Mouse (Mus musculus) liver, postnatal 0 days (tissue): ENCODE results near the gene Mlxip. TPM values are rescaled to one million over a fixed set of nuclear protein-coding genes. Genes with fewer than 3 reads are reported as not detected.
A peak's percentile ranks its signal among the peaks of the same experiment; 100 is the strongest.

Experiments
- ATAC-seq: fragments of 200-750 bp; cut with Nextera tagmentation; 2 replicates; pipeline ENCODE4 v1.8.0; 2017; ENCODE audit warnings: mild to moderate bottlenecking, moderate library complexity
- DNase-seq: peaks from one replicate; pipeline ENCODE4 v3.0.0-alpha.2; 2016
- H3K27ac ChIP-seq: fragments of 300-500 bp; sonication (generic); 2 replicates; pipeline ENCODE4 v1.5.1; 2014; ENCODE audit warnings: antibody characterized with exemption, moderate library complexity, mild to moderate bottlenecking, low read depth
- H3K27me3 ChIP-seq: fragments of 300-500 bp; sonication (generic); 2 replicates; pipeline ENCODE4 v1.6.1; 2014; ENCODE audit warnings: low read length, control low read depth, mixed read lengths; ENCODE audit not compliant: insufficient read depth
- H3K36me3 ChIP-seq: fragments of 300-500 bp; sonication (generic); replicated peaks from 2 replicates; pipeline ENCODE4 v1.6.1; 2014; ENCODE audit warnings: mild to moderate bottlenecking, control low read depth, low read length, moderate library complexity, mixed read lengths; ENCODE audit not compliant: insufficient read depth
- H3K4me1 ChIP-seq: fragments of 300-500 bp; sonication (generic); 2 replicates; pipeline ENCODE4 v1.6.1; 2014; ENCODE audit warnings: antibody characterized with exemption, mild to moderate bottlenecking, control low read depth; ENCODE audit not compliant: insufficient read depth
- H3K4me2 ChIP-seq: fragments of 300-500 bp; sonication (generic); 2 replicates; pipeline ENCODE4 v1.6.1; 2014; ENCODE audit warnings: low read depth, mild to moderate bottlenecking, low read length, moderate library complexity, mixed read lengths
- H3K4me3 ChIP-seq: fragments of 300-500 bp; sonication (generic); 2 replicates; pipeline ENCODE4 v1.5.1; 2014; ENCODE audit warnings: low read depth, low read length
- H3K9ac ChIP-seq: fragments of 300-500 bp; sonication (generic); replicated peaks from 2 replicates; pipeline ENCODE4 v1.6.1; 2014; ENCODE audit warnings: mild to moderate bottlenecking, moderate library complexity
- H3K9me3 ChIP-seq: fragments of 300-500 bp; sonication (generic); 2 replicates; pipeline ENCODE4 v1.6.1; 2016; ENCODE audit warnings: mild to moderate bottlenecking, control low read depth, low read length, mixed read lengths
- CTCF ChIP-seq: sonication (generic); IDR thresholded peaks from 2 replicates; pipeline ENCODE4 v1.5.1; 2016; ENCODE audit warnings: antibody characterized with exemption, low read depth
- EP300 ChIP-seq: IDR thresholded peaks from 2 replicates; pipeline ENCODE4 v1.6.1; 2016; ENCODE audit warnings: antibody characterized with exemption, low read depth, mild to moderate bottlenecking
- WGBS: fragments of 180-500 bp; shearing (Covaris S2); extraction: QIAGEN DNeasy Blood & Tissue Kit; methylation state at CpG from one replicate; pipeline ENCODE4 v1.1.7; 2014; ENCODE audit not compliant: insufficient replicate concordance; 5-methylcytosine and 5-hydroxymethylcytosine counted together
- polyA plus RNA-seq: library from polyadenylated mRNA; unstranded; fragments of >200 nt; fragmentation: Nextera tagmentation; extraction: Ambion mirVana; gene quantifications from 2 replicates; pipeline ENCODE4 v1.2.1, GENCODE M21; 2015

Gene Mlxip
- polyA plus RNA-seq, 1 experiment from 2014 or later: 3.5 TPM

DNA sequence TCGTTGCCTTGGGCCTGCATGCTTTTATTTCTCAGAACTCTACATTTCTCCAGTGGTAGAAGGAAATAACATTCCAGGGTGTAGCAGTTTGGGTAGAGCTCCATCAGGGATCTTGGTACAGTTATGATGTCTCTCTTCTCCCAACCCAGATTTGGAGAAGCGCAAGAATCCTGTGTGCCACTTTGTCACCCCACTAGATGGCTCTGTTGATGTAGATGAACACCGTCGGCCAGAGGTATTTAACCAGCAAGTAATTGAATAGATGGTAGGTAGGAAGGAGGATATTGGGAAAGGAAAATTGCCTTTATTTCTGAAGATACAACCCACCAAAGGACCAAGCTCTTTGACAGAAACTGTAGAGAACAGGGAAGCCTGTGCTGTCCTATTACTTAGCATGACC, 46.1 kb downstream of the Mlxip start:
- no peak overlapping the region for H3K27ac ChIP-seq
- no peak for ATAC-seq
- peaks cover 36% of the 10 kb centered on the region for H3K36me3 ChIP-seq
- TF ChIP-seq CTCF: no peak
- no peak for TF ChIP-seq EP300
- H3K4me3 ChIP-seq: no peak overlapping the region
- H3K4me1 ChIP-seq: 0 out of 2 replicates have a peak, but pooled peaks cover 7% of the 10 kb centered on the region
- 68% methylated on average over 4 of the region's 4 CpGs for WGBS
- no peak overlapping the region for H3K4me2 ChIP-seq
- no peak for DNase-seq
- no peaks in the 10 kb centered on the region for H3K27me3 ChIP-seq
- H3K9ac ChIP-seq: no peak overlapping the region
- no peaks in the 10 kb centered on the region for H3K9me3 ChIP-seq

GRCm38 (mm10) chr5:123442283-123442682, 47.7 kb downstream of the Mlxip start:
- WGBS: 83% methylated on average over 3 of the region's 3 CpGs
- H3K9me3 ChIP-seq: no peaks in the 10 kb centered on the region
- H3K9ac ChIP-seq: no peak overlapping the region
- H3K4me1 ChIP-seq: no peaks in the 10 kb centered on the region
- H3K4me2 ChIP-seq: no peak overlapping the region
- H3K36me3 ChIP-seq: peaks cover 44% of the 10 kb centered on the region
- DNase-seq: no peak
- no peaks in the 10 kb centered on the region for H3K27me3 ChIP-seq
- no peak overlapping the region for H3K27ac ChIP-seq
- no peak for ATAC-seq
- no peak for TF ChIP-seq EP300
- TF ChIP-seq CTCF: no peak
- no peak overlapping the region for H3K4me3 ChIP-seq

DNA sequence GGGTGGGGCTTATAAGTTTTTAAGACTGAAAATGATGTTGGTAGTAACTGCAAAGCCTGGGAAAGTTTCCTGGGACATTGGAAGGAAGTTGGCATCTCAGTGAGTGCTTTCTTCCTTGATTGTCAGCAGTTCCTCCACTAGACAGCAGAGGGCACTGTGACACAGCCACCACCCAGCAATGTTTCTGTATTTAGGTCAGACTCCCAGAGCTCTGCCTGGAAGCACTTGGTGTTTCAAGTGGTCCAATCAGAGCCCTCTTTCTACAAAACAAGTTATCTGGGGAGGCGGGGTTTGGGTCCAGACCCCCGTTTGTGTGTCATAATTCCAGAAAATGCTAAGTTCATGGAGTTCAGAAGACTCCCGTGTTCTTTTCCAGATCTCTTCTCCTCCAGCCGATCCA, 49.5 kb downstream of the Mlxip start:
- Histone ChIP-seq H3K27me3 (no peaks in the 10 kb centered on the region), H3K27ac (no peak overlapping the region), H3K4me1 (no peaks in the 10 kb centered on the region), H3K9ac (no peak overlapping the region), H3K4me3 (no peak overlapping the region), H3K9me3 (no peaks in the 10 kb centered on the region), H3K4me2 (no peak overlapping the region), H3K36me3 (peaks cover 58% of the 10 kb centered on the region)
- peak; percentile 44; the same call in 1 of the 2 replicates for ATAC-seq
- 57% methylated on average over 4 of the region's 4 CpGs for WGBS
- peak; percentile 73 for DNase-seq
- peak; percentile 90 for TF ChIP-seq CTCF
- TF ChIP-seq EP300: no peak

DNA sequence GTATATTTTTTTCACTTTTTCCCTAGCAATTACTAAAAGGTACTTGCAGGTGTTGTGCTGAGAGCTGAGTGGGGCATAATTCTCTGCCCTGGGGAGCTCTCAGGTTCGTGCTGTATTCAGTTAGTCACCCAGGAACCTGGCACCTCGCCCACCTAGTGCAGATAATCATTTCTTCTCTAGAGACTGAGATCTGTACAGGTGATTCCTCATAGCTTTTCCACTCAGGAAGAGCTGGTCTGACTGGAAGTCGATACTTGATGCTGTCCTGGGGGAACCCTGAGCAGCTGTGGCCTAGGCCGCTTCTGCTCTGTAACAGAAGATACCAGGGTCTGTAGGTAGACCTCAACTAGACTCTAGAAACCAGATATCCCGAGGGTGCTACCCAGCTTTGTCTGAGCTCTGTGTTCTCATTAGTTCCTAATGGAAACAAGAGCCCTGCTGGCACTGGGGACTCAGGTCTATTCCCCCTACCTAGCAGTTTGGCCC, 50.3 kb downstream of the Mlxip start:
- H3K4me2 ChIP-seq: no peak overlapping the region
- no peaks in the 10 kb centered on the region for H3K9me3 ChIP-seq
- no peak for TF ChIP-seq EP300
- TF ChIP-seq CTCF: no peak
- no peak overlapping the region for H3K27ac ChIP-seq
- H3K4me1 ChIP-seq: no peaks in the 10 kb centered on the region
- ATAC-seq (no peak), DNase-seq (no peak)
- no peak overlapping the region for H3K9ac ChIP-seq
- H3K36me3 ChIP-seq: peaks cover 66% of the 10 kb centered on the region
- WGBS: 87% methylated on average over 5 of the region's 5 CpGs
- H3K27me3 ChIP-seq: no peaks in the 10 kb centered on the region
- no peak overlapping the region for H3K4me3 ChIP-seq

- Histone ChIP-seq H3K4me1 (no peaks in the 10 kb centered on the region), H3K27me3 (no peaks in the 10 kb centered on the region), H3K4me3 (no peak overlapping the region), H3K4me2 (no peak overlapping the region), H3K9ac (no peak overlapping the region), H3K27ac (no peak overlapping the region), H3K36me3 (peaks cover 80% of the 10 kb centered on the region), H3K9me3 (no peaks in the 10 kb centered on the region)
- no peak for TF ChIP-seq CTCF
- WGBS: 80% methylated on average over 7 of the region's 7 CpGs
- ATAC-seq (no peak), DNase-seq (no peak)
Observed at GRCm38 (mm10) chr5:123451886-123452285, 57.3 kb downstream of the Mlxip start.

GRCm38 (mm10) chr5:123461420-123461819, 66.8 kb downstream of the Mlxip start:
- Histone ChIP-seq H3K27me3 (no peaks in the 10 kb centered on the region), H3K27ac (no peak overlapping the region), H3K4me3 (no peak overlapping the region), H3K9me3 (no peaks in the 10 kb centered on the region), H3K36me3 (no peaks in the 10 kb centered on the region), H3K4me2 (no peak overlapping the region), H3K4me1 (no peaks in the 10 kb centered on the region), H3K9ac (no peak overlapping the region)
- DNase-seq (no peak), ATAC-seq (no peak)
- 42% methylated on average over 5 of the region's 5 CpGs for WGBS
- TF ChIP-seq EP300 (no peak), CTCF (no peak)

DNA sequence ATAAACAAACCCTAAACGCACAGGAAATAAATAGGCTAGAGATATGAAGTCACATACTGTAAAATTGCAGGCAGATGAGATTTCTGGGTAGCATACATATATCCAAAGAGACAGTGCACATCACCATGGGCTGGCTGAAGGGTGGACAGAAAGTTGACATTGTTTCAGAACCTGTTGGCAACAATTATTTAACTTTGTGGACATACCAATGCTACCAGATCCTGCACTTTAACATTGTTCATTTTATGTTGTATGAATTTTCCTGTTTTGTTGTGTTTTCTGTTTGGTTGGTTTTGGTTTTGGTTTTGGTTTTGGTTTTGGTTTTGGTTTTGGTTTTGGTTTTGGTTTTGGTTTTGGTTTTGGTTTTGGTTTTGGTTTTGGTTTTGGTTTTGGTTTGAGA, 70.0 kb downstream of the Mlxip start:
- no peak for ATAC-seq

More for the DNA sequence above, 70.0 kb downstream of the Mlxip start:
- Histone ChIP-seq H3K9me3 (no peaks in the 10 kb centered on the region), H3K9ac (no peak overlapping the region), H3K4me2 (no peak overlapping the region), H3K4me1 (no peaks in the 10 kb centered on the region), H3K27ac (no peak overlapping the region), H3K36me3 (no peaks in the 10 kb centered on the region), H3K27me3 (no peaks in the 10 kb centered on the region), H3K4me3 (no peak overlapping the region)
- no peak for DNase-seq
- no peak for TF ChIP-seq CTCF
- TF ChIP-seq EP300: no peak
- 85% methylated on average over 1 of the region's 1 CpGs for WGBS
